Mouse (Mus musculus): Measurements from ENCODE around the gene Tex264.

GRCm38 (mm10) chr9:106659935-106660334 lies 25.8 kb downstream of the Tex264 start:
- no peak for TF ChIP-seq CTCF (IDR thresholded peaks at IDR 0.05; ENCODE audit: low read depth)
- no peak for TF ChIP-seq EP300 (IDR thresholded peaks at IDR 0.05; ENCODE audit: low read depth)
